Mouse (Mus musculus) hematopoietic stem cell, adult 5-6 weeks (primary cell): ENCODE results near the gene Ahcyl2. TPM values are rescaled to one million over a fixed set of nuclear protein-coding genes. Genes with fewer than 3 reads are reported as not detected.

Experiments used
- total RNA-seq: library from RNA; stranded (forward); fragments of 172-1452, 232-1000 nt; gene quantifications from 2 replicates; pipeline ENCODE4 v1.2.3, GENCODE M21; 2017

The Ahcyl2 gene
- total RNA-seq, 1 experiment from 2014 or later = 53.2 TPM

Other genes with a start within 250 kb of the Ahcyl2 start
- gene Irf5, start 241.4 kb upstream of the Ahcyl2 start, total RNA-seq = 19.3 and 23.7 TPM in 2 replicates
- 76.4 and 89.6 TPM in 2 replicates for gene Tnpo3, start 158.1 kb upstream of the Ahcyl2 start, total RNA-seq
- 4.7 and 6.5 TPM in 2 replicates for gene Tspan33, start 73.8 kb upstream of the Ahcyl2 start, total RNA-seq
- 32.4 and 37.9 TPM in 2 replicates for gene Smo, start 32.5 kb upstream of the Ahcyl2 start, total RNA-seq
- 0.13 and 0.35 TPM in 2 replicates for gene Strip2, start 149.0 kb downstream of the Ahcyl2 start, total RNA-seq